Mouse (Mus musculus): ENCODE measurements at regions not wholly inside any gene's neighbourhood (a gene's known extent, or its start where the extent isn't known, plus 50 kb on each side); places are given as distances from the start of the nearest gene placed in this dataset.

DNA sequence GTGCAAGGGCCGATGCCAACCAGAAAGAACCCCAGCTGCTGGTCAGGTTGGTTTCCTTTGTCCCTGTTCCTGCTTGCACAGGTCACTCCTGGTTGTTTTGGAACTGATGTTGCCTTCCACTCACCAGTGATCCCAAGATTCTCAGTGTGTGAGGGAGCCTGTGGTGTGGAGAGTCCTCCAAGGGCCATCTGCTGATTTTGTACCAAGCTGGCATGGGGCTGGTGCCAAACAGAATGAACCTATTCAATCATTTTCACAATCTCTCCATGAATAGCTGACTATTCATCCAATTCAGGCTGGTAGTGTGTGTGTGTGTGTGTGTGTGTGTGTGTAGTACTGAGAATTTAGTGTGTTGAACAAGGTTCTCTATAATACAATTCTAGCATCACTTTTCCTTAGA is 402.8 kb upstream of the Cntnap5b start:
- TF ChIP-seq CTCF (IDR thresholded peaks at IDR 0.05; ENCODE audit: borderline replicate concordance, insufficient read depth, low read depth, low read length) (no peak), POLR2A (IDR thresholded peaks at IDR 0.05; ENCODE audit: borderline replicate concordance, insufficient read depth, low read length) (no peak)
- peak; percentile 17 to 41 for DNase-seq
- Histone ChIP-seq H3K27me3 (ENCODE audit: control insufficient read depth, insufficient read depth, low read length) (no peaks in the 10 kb centered on the region), H3K4me1 (ENCODE audit: control insufficient read depth, insufficient read depth, low read length) (peaks cover 5% of the 10 kb centered on the region), H3K27ac (ENCODE audit: insufficient read depth, low read length) (no peak overlapping the region), H3K4me3 (replicated peaks; ENCODE audit: insufficient read depth, low read depth, low read length) (no peak overlapping the region)
- 21% methylated on average over 1 of the region's 1 CpGs for WGBS

DNA sequence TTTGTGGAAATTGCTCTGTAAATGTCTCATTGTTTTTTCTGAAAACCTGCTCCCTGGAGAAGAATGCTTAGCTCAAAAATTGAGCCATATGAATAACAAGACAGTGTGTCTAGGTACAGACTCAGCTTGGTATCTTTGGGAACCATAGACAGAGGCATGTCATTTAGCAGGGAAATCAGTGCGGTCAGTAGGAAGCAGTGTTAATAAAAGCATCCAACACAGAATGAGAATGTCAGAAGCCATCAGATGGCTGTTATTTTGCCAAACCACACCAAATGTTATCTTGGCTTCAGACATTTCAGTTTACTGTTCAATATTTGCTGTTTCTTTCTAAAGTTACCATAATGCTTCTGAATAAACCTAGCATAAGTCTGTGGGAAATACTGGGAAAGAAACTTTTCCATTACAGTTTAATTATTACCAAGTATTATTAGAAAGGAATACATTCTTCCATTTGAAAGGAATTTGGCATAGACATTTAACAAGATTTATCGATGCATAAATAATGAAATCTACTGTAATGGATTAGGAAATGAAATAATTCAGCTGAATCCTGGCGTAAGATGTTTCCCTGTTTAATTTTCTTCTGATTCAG is 402.1 kb upstream of the Cntnap5b start:
- peak in 1 of 2 experiments; percentile 46 for DNase-seq
- Histone ChIP-seq H3K27ac (ENCODE audit: insufficient read depth, low read length) (no peak overlapping the region), H3K4me3 (replicated peaks; ENCODE audit: insufficient read depth, low read depth, low read length) (no peak overlapping the region), H3K27me3 (ENCODE audit: control insufficient read depth, insufficient read depth, low read length) (no peaks in the 10 kb centered on the region), H3K4me1 (ENCODE audit: control insufficient read depth, insufficient read depth, low read length) (peaks cover 5% of the 10 kb centered on the region)
- TF ChIP-seq CTCF (IDR thresholded peaks at IDR 0.05; ENCODE audit: borderline replicate concordance, insufficient read depth, low read depth, low read length) (no peak), POLR2A (IDR thresholded peaks at IDR 0.05; ENCODE audit: borderline replicate concordance, insufficient read depth, low read length) (no peak)
- WGBS, result 15% methylated on average over 3 of the region's 3 CpGs

- DNase-seq, result no peak
- H3K4me3 ChIP-seq (replicated peaks; ENCODE audit: insufficient read depth, low read depth, low read length), result no peak overlapping the region
- H3K27ac ChIP-seq (ENCODE audit: insufficient read depth, low read length), result no peak overlapping the region
- 67% methylated on average over 5 of the region's 5 CpGs for WGBS
- H3K27me3 ChIP-seq (ENCODE audit: control insufficient read depth, insufficient read depth, low read length), result no peaks in the 10 kb centered on the region
- no peak for TF ChIP-seq POLR2A (IDR thresholded peaks at IDR 0.05; ENCODE audit: borderline replicate concordance, insufficient read depth, low read length)
- no peak for TF ChIP-seq CTCF (IDR thresholded peaks at IDR 0.05; ENCODE audit: borderline replicate concordance, insufficient read depth, low read depth, low read length)
- H3K4me1 ChIP-seq (ENCODE audit: control insufficient read depth, insufficient read depth, low read length), result no peaks in the 10 kb centered on the region
These were observed 376.8 kb upstream of the Cntnap5b start for GRCm38 (mm10) chr1:99395813-99396212.

Measured in cerebellum, adult 2 months (tissue).